Mouse (Mus musculus) lung, embryonic 16.5 days (tissue): ENCODE measurements around the gene Gm4177. TPM values are rescaled to one million over a fixed set of nuclear protein-coding genes. Genes with fewer than 3 reads are reported as not detected.
"Not testable (repeated sequence)": the region's sequence is repeated elsewhere in the genome, so short reads cannot be mapped to it uniquely, and the experiment has no call there.

Source experiments
- ATAC-seq: fragments of 200-750 bp; cut with Nextera tagmentation; 2 replicates; pipeline ENCODE4 v1.8.0; 2017; ENCODE audit warnings: low read depth, mild to moderate bottlenecking, moderate library complexity
- H3K27ac ChIP-seq: fragments of 300-500 bp; sonication (generic); 2 replicates; pipeline ENCODE4 v1.5.1; 2014; ENCODE audit warnings: mild to moderate bottlenecking, control low read depth, low read length
- H3K27me3 ChIP-seq: fragments of 300-500 bp; sonication (generic); 2 replicates; pipeline ENCODE4 v1.6.1; 2014; ENCODE audit warnings: low read depth, low read length, mixed read lengths; ENCODE audit not compliant: control insufficient read depth, insufficient read depth
- H3K36me3 ChIP-seq: fragments of 300-500 bp; sonication (generic); 2 replicates; pipeline ENCODE4 v1.6.1; 2014; ENCODE audit warnings: low read length; ENCODE audit not compliant: control insufficient read depth, insufficient read depth
- H3K4me1 ChIP-seq: fragments of 300-500 bp; sonication (generic); replicated peaks from 2 replicates; pipeline ENCODE4 v1.6.1; 2014; ENCODE audit warnings: low read length, mixed read lengths; ENCODE audit not compliant: control insufficient read depth, insufficient read depth
- H3K4me2 ChIP-seq: fragments of 300-500 bp; sonication (generic); 2 replicates; pipeline ENCODE4 v1.6.1; 2014; ENCODE audit warnings: low read depth, low read length, control low read depth
- H3K4me3 ChIP-seq: fragments of 300-500 bp; sonication (generic); 2 replicates; pipeline ENCODE4 v1.5.1; 2014; ENCODE audit warnings: mild to moderate bottlenecking, low read length, control low read depth
- H3K9ac ChIP-seq: fragments of 300-500 bp; sonication (generic); 2 replicates; pipeline ENCODE4 v1.6.1; 2014; ENCODE audit warnings: low read length, control low read depth
- H3K9me3 ChIP-seq: fragments of 300-500 bp; sonication (generic); 2 replicates; pipeline ENCODE4 v1.6.1; 2016; ENCODE audit warnings: low read length; ENCODE audit not compliant: control insufficient read depth
- WGBS: fragments of 180-500 bp; shearing (Covaris S2); extraction: QIAGEN DNeasy Blood & Tissue Kit; methylation state at CpG from one replicate; pipeline ENCODE4 v1.1.7; 2014; 5-methylcytosine and 5-hydroxymethylcytosine counted together
- polyA plus RNA-seq: library from polyadenylated mRNA; unstranded; fragments of >200 nt; fragmentation: Nextera tagmentation; extraction: Ambion mirVana; gene quantifications from 2 replicates; pipeline ENCODE4 v1.2.1, GENCODE M21; 2015

The Gm4177 gene
- not detected in 2 replicates for polyA plus RNA-seq

GRCm38 (mm10) chr7:21796628-21797027 is at the start of gene Gm4177:
Gm4177 (minus strand) TSS chr7:21796728.
- H3K27me3 ChIP-seq, ATAC-seq, H3K4me2 ChIP-seq, H3K9me3 ChIP-seq, H3K36me3 ChIP-seq, H3K27ac ChIP-seq, H3K4me3 ChIP-seq, H3K4me1 ChIP-seq, H3K9ac ChIP-seq: not testable (repeated sequence)
- WGBS, result no CpG with 5 or more reads among the region's 3 CpGs

DNA sequence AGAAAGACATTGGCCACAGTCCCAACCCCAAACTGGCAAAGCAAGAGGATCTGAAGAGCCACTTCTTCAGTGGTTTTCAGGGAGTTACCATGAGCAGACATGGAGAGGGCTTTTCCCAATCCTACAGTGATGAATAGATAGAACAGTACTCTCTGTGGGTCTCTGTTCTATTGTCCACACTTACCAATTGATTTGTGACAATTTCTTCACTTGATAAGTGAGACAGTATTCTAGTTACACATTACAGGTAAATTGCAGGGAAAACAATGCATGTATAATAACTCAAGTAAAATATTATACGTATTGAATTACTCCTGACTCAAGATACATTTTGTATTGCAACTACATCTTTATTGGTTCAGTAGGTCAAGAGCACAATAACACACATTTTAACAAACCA is 47.6 kb upstream of the Gm4177 start, which contains the start of gene Gm5725:
Gm5725 (minus strand) TSS at position 101 of the 400 bp plus-strand sequence.
- H3K9me3 ChIP-seq, H3K4me2 ChIP-seq, ATAC-seq, H3K27me3 ChIP-seq, H3K9ac ChIP-seq, H3K4me3 ChIP-seq, H3K27ac ChIP-seq, H3K36me3 ChIP-seq, H3K4me1 ChIP-seq: not testable (repeated sequence)
- WGBS, result no CpG with 5 or more reads among the region's 1 CpGs

DNA sequence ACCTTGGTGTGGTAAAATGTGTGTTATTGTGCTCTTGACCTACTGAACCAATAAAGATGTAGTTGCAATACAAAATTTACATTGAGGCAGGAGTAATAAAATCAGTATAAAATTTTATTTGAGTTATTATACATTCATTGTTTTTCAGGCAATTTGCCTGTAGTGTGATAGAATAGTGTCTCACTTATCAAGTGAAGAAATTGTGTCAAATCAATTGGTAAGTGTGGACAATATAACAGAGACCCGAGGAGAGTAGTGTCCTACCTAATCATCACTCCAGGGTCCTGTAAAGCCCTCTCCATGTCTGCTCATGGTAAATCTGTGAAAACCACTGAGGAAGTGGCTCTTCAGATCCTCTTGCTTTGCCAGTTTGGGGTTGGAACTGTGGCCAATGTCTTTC is 35.5 kb upstream of the Gm4177 start, which contains the start of gene Vmn1r135:
Vmn1r135 (plus strand) TSS at position 301 of the 400 bp plus-strand sequence.
- H3K9me3 ChIP-seq, H3K4me3 ChIP-seq, ATAC-seq, H3K27me3 ChIP-seq, H3K4me2 ChIP-seq, H3K4me1 ChIP-seq, H3K36me3 ChIP-seq, H3K27ac ChIP-seq, H3K9ac ChIP-seq: not testable (repeated sequence)
- no CpG with 5 or more reads among the region's 1 CpGs for WGBS

- H3K4me2 ChIP-seq, H3K9ac ChIP-seq, H3K4me3 ChIP-seq, ATAC-seq, H3K36me3 ChIP-seq, H3K9me3 ChIP-seq, H3K27ac ChIP-seq, H3K27me3 ChIP-seq, H3K4me1 ChIP-seq: not testable (repeated sequence)
- WGBS, result no CpG with 5 or more reads among the region's 5 CpGs
Observed at GRCm38 (mm10) chr7:21761375-21761774, 35.2 kb downstream of the Gm4177 start, which contains the start of gene Gm4175. Gm4175 (minus strand) TSS chr7:21761475.

Other genes starting within 250 kb of the Gm4177 start
- not detected in 2 replicates for gene Vmn1r132, start 182.6 kb downstream of the Gm4177 start, polyA plus RNA-seq
- not detected in 2 replicates for gene Gm4175, start 35.3 kb downstream of the Gm4177 start, polyA plus RNA-seq
- not detected in 2 replicates for gene Vmn1r135, start 35.6 kb upstream of the Gm4177 start, polyA plus RNA-seq
- gene Gm5725, start 47.5 kb upstream of the Gm4177 start, polyA plus RNA-seq, result not detected in 2 replicates
- not detected in 2 replicates for gene Gm5891, start 124.6 kb upstream of the Gm4177 start, polyA plus RNA-seq
- not detected in 2 replicates for gene Vmn1r137, start 197.9 kb upstream of the Gm4177 start, polyA plus RNA-seq
- not detected in 2 replicates for gene Vmn1r138, start 232.2 kb upstream of the Gm4177 start, polyA plus RNA-seq